Mouse (Mus musculus) liver, embryonic 14.5 days (tissue): Measurements from ENCODE around the gene L1td1. TPM values are rescaled to one million over a fixed set of nuclear protein-coding genes. Genes with fewer than 3 reads are reported as not detected.

Experiments used
- ATAC-seq: fragments of 200-750 bp; cut with Nextera tagmentation; 2 replicates; pipeline ENCODE4 v1.8.0; 2017; ENCODE audit warnings: moderate number of reproducible peaks, mild to moderate bottlenecking, moderate library complexity; ENCODE audit not compliant: insufficient read depth
- DNase-seq, 3 experiments: peaks; one replicate each; pipeline ENCODE4 v3.0.0-alpha.2; 2012 to 2013; ENCODE audit warnings: low read depth in 3 of 3, low spot score in 3 of 3
- H3K27ac ChIP-seq: fragments of 300-500 bp; sonication (generic); 2 replicates; pipeline ENCODE4 v1.5.1; 2014; ENCODE audit warnings: moderate library complexity, mild to moderate bottlenecking, control low read depth, inconsistent platforms
- H3K27me3 ChIP-seq: fragments of 300-500 bp; sonication (generic); 2 replicates; pipeline ENCODE4 v1.6.1; 2014; ENCODE audit warnings: mild to moderate bottlenecking, low read length, moderate library complexity; ENCODE audit not compliant: control insufficient read depth, insufficient read depth
- H3K36me3 ChIP-seq: fragments of 300-500 bp; sonication (generic); replicated peaks from 2 replicates; pipeline ENCODE4 v1.6.1; 2014; ENCODE audit warnings: low read depth; ENCODE audit not compliant: control insufficient read depth, insufficient read depth
- H3K4me1 ChIP-seq, 2 experiments: fragments of 200-500 bp in 1 of 2; fragments of 300-500 bp in 1 of 2; sonication (generic) in 1 of 2; replicated peaks; 2 replicates each; pipeline ENCODE4 v1.6.1; 2012 to 2014; ENCODE audit warnings: antibody characterized with exemption in 1 of 2, inconsistent platforms in 1 of 2, low read length in 1 of 2; ENCODE audit not compliant: control insufficient read depth in 2 of 2, insufficient read depth in 2 of 2
- H3K4me2 ChIP-seq: fragments of 300-500 bp; sonication (generic); 2 replicates; pipeline ENCODE4 v1.6.1; 2014; ENCODE audit warnings: low read depth, mild to moderate bottlenecking, control low read depth, moderate library complexity
- H3K4me3 ChIP-seq, 2 experiments: fragments of 200-500 bp in 1 of 2; fragments of 300-500 bp in 1 of 2; sonication (generic) in 1 of 2; 2 replicates each; pipeline ENCODE4 v1.5.1; 2012 to 2014; ENCODE audit warnings: low read depth in 2 of 2, low read length in 2 of 2, mild to moderate bottlenecking in 2 of 2, control low read depth in 1 of 2, inconsistent platforms in 1 of 2, moderate library complexity in 1 of 2; ENCODE audit not compliant: insufficient read depth in 1 of 2
- H3K9ac ChIP-seq: fragments of 300-500 bp; sonication (generic); replicated peaks from 2 replicates; pipeline ENCODE4 v1.6.1; 2014; ENCODE audit warnings: mild to moderate bottlenecking, control low read depth, moderate library complexity
- H3K9me3 ChIP-seq: fragments of 300-500 bp; sonication (generic); 2 replicates; pipeline ENCODE4 v1.6.1; 2016; ENCODE audit warnings: low read length, mixed read lengths; ENCODE audit not compliant: control insufficient read depth
- CTCF ChIP-seq: IDR thresholded peaks from 2 replicates; pipeline ENCODE4 v1.5.1; 2016; ENCODE audit warnings: antibody characterized with exemption, low read depth, control low read depth
- EP300 ChIP-seq: IDR thresholded peaks from 2 replicates; pipeline ENCODE4 v1.6.1; 2016; ENCODE audit warnings: antibody characterized with exemption, low read depth
- WGBS: fragments of 180-500 bp; shearing (Covaris S2); extraction: QIAGEN DNeasy Blood & Tissue Kit; methylation state at CpG from one replicate; pipeline ENCODE4 v1.1.7; 2014; ENCODE audit not compliant: insufficient replicate concordance; 5-methylcytosine and 5-hydroxymethylcytosine counted together
- polyA plus RNA-seq, 2 experiments: library from polyadenylated mRNA; depleted of rRNA in 1 of 2; stranded (reverse) in 1 of 2; unstranded in 1 of 2; fragments of >200 nt; fragmentation: Nextera tagmentation in 1 of 2; extraction: Ambion mirVana in 1 of 2; gene quantifications; 2 replicates each; pipeline versions ENCODE4 v1.2.1 to v1.2.3; 2012 to 2014

The L1td1 gene
- polyA plus RNA-seq, 2 experiments: not detected

GRCm38 (mm10) chr4:98739753-98740152, 13.2 kb downstream of the L1td1 start:
- peak; percentile 6; the same call in 1 of the 2 replicates for TF ChIP-seq CTCF
- TF ChIP-seq EP300: no peak
- H3K4me1 ChIP-seq: no peaks in the 10 kb centered on the region
- no peak overlapping the region for H3K4me2 ChIP-seq
- no peak for ATAC-seq
- H3K4me3 ChIP-seq: no peak overlapping the region
- no peaks in the 10 kb centered on the region for H3K36me3 ChIP-seq
- H3K9ac ChIP-seq: no peak overlapping the region
- WGBS: 34% methylated on average over 2 of the region's 2 CpGs
- no peaks in the 10 kb centered on the region for H3K27me3 ChIP-seq
- no peaks in the 10 kb centered on the region for H3K9me3 ChIP-seq
- no peak overlapping the region for H3K27ac ChIP-seq
- no peak for DNase-seq

- Histone ChIP-seq H3K4me1 (no peaks in the 10 kb centered on the region), H3K9ac (no peak overlapping the region), H3K27me3 (no peaks in the 10 kb centered on the region), H3K36me3 (no peaks in the 10 kb centered on the region), H3K9me3 (no peaks in the 10 kb centered on the region), H3K4me3 (no peak overlapping the region), H3K4me2 (no peak overlapping the region), H3K27ac (no peak overlapping the region)
- DNase-seq (no peak), ATAC-seq (no peak)
- TF ChIP-seq CTCF (no peak), EP300 (no peak)
- WGBS: 67% methylated on average over 3 of the region's 3 CpGs
These were observed 16.8 kb downstream of the L1td1 start for GRCm38 (mm10) chr4:98743209-98743905.

- ATAC-seq: no peak
- no peak for TF ChIP-seq EP300
- TF ChIP-seq CTCF: no peak
- Histone ChIP-seq H3K9ac (no peak overlapping the region), H3K36me3 (no peaks in the 10 kb centered on the region), H3K9me3 (no peaks in the 10 kb centered on the region), H3K4me2 (no peak overlapping the region), H3K4me3 (no peak overlapping the region), H3K27me3 (no peaks in the 10 kb centered on the region), H3K27ac (no peak overlapping the region), H3K4me1 (no peaks in the 10 kb centered on the region)
- 25% methylated on average over 7 of the region's 7 CpGs for WGBS
- DNase-seq: no peak
These were observed 17.3 kb downstream of the L1td1 start for GRCm38 (mm10) chr4:98743906-98744210.

GRCm38 (mm10) chr4:98754456-98754855, 27.9 kb downstream of the L1td1 start:
- ATAC-seq: no peak
- TF ChIP-seq EP300 (no peak), CTCF (no peak)
- 75% methylated on average over 4 of the region's 4 CpGs for WGBS

GRCm38 (mm10) chr4:98756141-98756540, 29.6 kb downstream of the L1td1 start:
- Histone ChIP-seq H3K4me3 (no peak overlapping the region), H3K4me1 (no peaks in the 10 kb centered on the region), H3K9ac (no peak overlapping the region), H3K27me3 (no peaks in the 10 kb centered on the region), H3K36me3 (no peaks in the 10 kb centered on the region), H3K9me3 (no peaks in the 10 kb centered on the region), H3K27ac (no peak overlapping the region), H3K4me2 (no peak overlapping the region)
- 71% methylated on average over 11 of the region's 11 CpGs for WGBS
- DNase-seq (no peak), ATAC-seq (no peak)
- no peak for TF ChIP-seq CTCF
- TF ChIP-seq EP300: no peak

More at GRCm38 (mm10) chr4:98754456-98754855, 27.9 kb downstream of the L1td1 start:
- H3K9me3 ChIP-seq: no peaks in the 10 kb centered on the region
- H3K27ac ChIP-seq: no peak overlapping the region
- no peaks in the 10 kb centered on the region for H3K27me3 ChIP-seq
- no peak overlapping the region for H3K9ac ChIP-seq
- no peak for DNase-seq
- H3K36me3 ChIP-seq: no peaks in the 10 kb centered on the region
- no peak overlapping the region for H3K4me3 ChIP-seq
- no peak overlapping the region for H3K4me2 ChIP-seq
- H3K4me1 ChIP-seq: no peaks in the 10 kb centered on the region
